Mouse (Mus musculus) midbrain, embryonic 16.5 days (tissue): ENCODE measurements around the gene Elavl4. TPM values are rescaled to one million over a fixed set of nuclear protein-coding genes. Genes with fewer than 3 reads are reported as not detected.

Experiments
- ATAC-seq: fragments of 200-750 bp; cut with Nextera tagmentation; 2 replicates; pipeline ENCODE4 v1.8.0; 2017; ENCODE audit warnings: moderate TSS enrichment
- H3K27ac ChIP-seq: fragments of 300-500 bp; sonication (generic); 2 replicates; pipeline ENCODE4 v1.5.1; 2014; ENCODE audit warnings: mild to moderate bottlenecking, low read length, mixed read lengths
- H3K27me3 ChIP-seq: fragments of 300-500 bp; sonication (generic); 2 replicates; pipeline ENCODE4 v1.6.1; 2014; ENCODE audit warnings: low read depth, low read length, mixed read lengths; ENCODE audit not compliant: control insufficient read depth, insufficient read depth
- H3K36me3 ChIP-seq: fragments of 300-500 bp; sonication (generic); 2 replicates; pipeline ENCODE4 v1.6.1; 2014; ENCODE audit warnings: mild to moderate bottlenecking, low read length, moderate library complexity, mixed read lengths; ENCODE audit not compliant: control insufficient read depth, insufficient read depth
- H3K4me1 ChIP-seq: fragments of 300-500 bp; sonication (generic); 2 replicates; pipeline ENCODE4 v1.6.1; 2014; ENCODE audit warnings: mild to moderate bottlenecking, low read length, mixed read lengths; ENCODE audit not compliant: control insufficient read depth, insufficient read depth
- H3K4me2 ChIP-seq: fragments of 300-500 bp; sonication (generic); 2 replicates; pipeline ENCODE4 v1.6.1; 2014; ENCODE audit warnings: mild to moderate bottlenecking, low read length, mixed read lengths
- H3K4me3 ChIP-seq: fragments of 300-500 bp; sonication (generic); 2 replicates; pipeline ENCODE4 v1.5.1; 2014; ENCODE audit warnings: low read depth, mild to moderate bottlenecking, low read length, moderate library complexity, mixed read lengths
- H3K9ac ChIP-seq: fragments of 300-500 bp; sonication (generic); 2 replicates; pipeline ENCODE4 v1.6.1; 2014; ENCODE audit warnings: low read depth, low read length, mixed read lengths
- H3K9me3 ChIP-seq: fragments of 300-500 bp; sonication (generic); replicated peaks from 2 replicates; pipeline ENCODE4 v1.6.1; 2014; ENCODE audit warnings: mild to moderate bottlenecking, low read length, mixed read lengths; ENCODE audit not compliant: control insufficient read depth, poor library complexity, severe bottlenecking
- WGBS: fragments of 180-500 bp; shearing (Covaris S2); extraction: QIAGEN DNeasy Blood & Tissue Kit; methylation state at CpG from one replicate; pipeline ENCODE4 v1.1.7; 2014; 5-methylcytosine and 5-hydroxymethylcytosine counted together
- polyA plus RNA-seq: library from polyadenylated mRNA; unstranded; fragments of >200 nt; fragmentation: Nextera tagmentation; extraction: Ambion mirVana; gene quantifications from 2 replicates; pipeline ENCODE4 v1.2.1, GENCODE M21; 2015

Gene Elavl4
- 346 and 352 TPM in 2 replicates for polyA plus RNA-seq

DNA sequence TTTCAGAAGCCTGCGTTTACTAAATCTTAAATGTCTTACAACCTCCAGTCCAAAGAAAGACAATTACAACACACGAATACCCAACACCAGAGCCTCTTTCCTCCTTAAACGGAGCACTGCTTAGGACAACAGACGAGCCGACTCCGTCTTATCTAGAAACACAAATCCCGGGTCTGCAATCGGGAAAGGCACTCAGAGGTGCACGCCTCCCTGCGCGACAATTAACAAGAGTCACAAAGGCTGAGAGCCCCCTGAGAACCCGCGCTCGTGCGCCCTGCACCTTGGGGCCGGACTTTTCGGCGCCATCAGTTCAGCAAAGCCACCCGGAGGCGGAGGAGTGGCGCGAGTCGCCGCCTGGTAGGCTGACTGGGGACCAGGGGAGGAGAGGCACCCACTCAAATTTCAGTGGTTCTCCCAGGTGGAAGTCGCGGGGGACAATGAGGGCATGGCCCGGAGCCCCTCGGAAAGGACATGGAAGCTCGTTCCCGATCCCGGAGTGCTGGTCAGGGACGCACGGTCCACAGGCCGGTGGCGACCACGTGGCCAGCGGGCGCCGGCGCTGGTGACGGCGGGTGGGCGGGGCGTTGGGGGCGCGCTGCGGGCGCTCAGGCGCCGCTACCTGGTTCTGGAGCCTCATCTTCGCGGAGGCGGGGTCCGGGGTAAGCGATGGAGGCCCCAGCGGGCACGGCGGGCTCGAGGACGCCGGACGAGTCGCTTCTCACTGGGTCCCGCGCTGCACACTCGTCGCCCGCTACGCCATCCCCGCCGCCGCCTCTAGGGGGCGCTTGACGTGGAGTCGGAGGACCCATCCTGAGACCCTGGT, at the start of gene Elavl4:
Elavl4 (minus strand) TSS at position 732 of the 823 bp plus-strand sequence.
- Histone ChIP-seq H3K4me1 (0 out of 2 replicates have a peak, but pooled peaks cover 2% of the 10 kb centered on the region), H3K4me3 (peak within 1 kb of the TSS; percentile 55), H3K36me3 (no peaks in the 10 kb centered on the region), H3K9me3 (no peaks in the 10 kb centered on the region), H3K27ac (peak within 1 kb of the TSS; percentile 84), H3K9ac (peak within 1 kb of the TSS; percentile 77), H3K27me3 (no peaks in the 10 kb centered on the region), H3K4me2 (peak within 1 kb of the TSS; percentile 61)
- WGBS, result under 1% methylated on average over 69 of the region's 75 CpGs
- ATAC-seq, result peak; percentile 97

DNA sequence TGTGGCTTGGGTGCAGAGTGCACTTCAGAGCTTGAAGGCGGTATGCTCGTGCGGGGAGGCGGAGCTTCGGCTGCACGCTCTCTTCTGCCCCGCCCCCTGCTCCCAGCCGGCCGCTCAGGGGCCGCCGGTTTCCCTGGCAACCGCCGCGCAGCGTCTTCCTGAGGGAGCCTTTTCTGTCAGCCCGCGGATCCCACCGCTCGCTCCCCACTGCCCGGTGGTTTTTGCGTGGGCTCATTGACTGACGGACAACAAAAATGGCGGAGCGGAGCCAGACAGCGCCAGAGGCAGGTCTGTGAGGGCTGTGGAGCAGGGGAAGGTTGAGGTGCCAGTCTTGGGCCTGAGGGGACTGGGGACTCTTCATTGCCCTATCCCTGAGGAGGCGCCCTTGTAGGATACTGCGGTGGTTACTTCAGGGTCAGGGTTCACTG, 45.9 kb upstream of the Elavl4 start, which contains the start of gene Agbl4:
Agbl4 (plus strand) TSS at position 44 of the 428 bp plus-strand sequence.
- no peaks in the 10 kb centered on the region for H3K9me3 ChIP-seq
- peak; percentile 99 for ATAC-seq
- H3K4me1 ChIP-seq, result peaks cover 5% of the 10 kb centered on the region; the same call in 1 of the 2 replicates
- H3K27ac ChIP-seq, result peak within 1 kb of the TSS; percentile 47
- no peaks in the 10 kb centered on the region for H3K27me3 ChIP-seq
- no peaks in the 10 kb centered on the region for H3K36me3 ChIP-seq
- under 1% methylated on average over 27 of the region's 27 CpGs for WGBS
- peak within 1 kb of the TSS; percentile 72 for H3K4me2 ChIP-seq
- peak within 1 kb of the TSS; percentile 70 for H3K9ac ChIP-seq
- H3K4me3 ChIP-seq, result peak within 1 kb of the TSS; percentile 67

DNA sequence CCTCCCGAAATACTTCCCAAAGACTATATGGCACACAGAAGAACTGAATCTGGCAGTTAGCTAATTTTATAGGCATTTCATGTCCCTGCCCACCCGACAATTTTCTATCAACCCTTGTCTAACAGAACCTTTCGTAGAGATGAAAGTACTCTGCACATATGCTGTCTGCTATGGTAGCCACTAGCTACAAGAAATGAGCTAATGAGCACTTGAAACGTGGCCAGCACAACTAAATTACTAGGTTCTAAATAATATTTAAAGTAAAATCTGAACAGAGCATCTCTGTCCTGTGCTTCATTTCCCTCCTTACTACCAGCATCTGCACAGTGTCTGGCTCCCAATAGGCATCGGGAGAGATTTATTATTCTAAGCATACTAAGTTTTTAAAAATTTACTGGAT, 44.5 kb upstream of the Elavl4 start:
- H3K4me1 ChIP-seq, result peaks cover 5% of the 10 kb centered on the region; the same call in 1 of the 2 replicates
- no peaks in the 10 kb centered on the region for H3K27me3 ChIP-seq
- no peaks in the 10 kb centered on the region for H3K9me3 ChIP-seq
- no peaks in the 10 kb centered on the region for H3K36me3 ChIP-seq
- no peak overlapping the region for H3K27ac ChIP-seq
- WGBS, result 70% methylated on average over 5 of the region's 5 CpGs
- ATAC-seq, result no peak
- H3K4me3 ChIP-seq, result no peak overlapping the region
- H3K9ac ChIP-seq, result no peak overlapping the region
- H3K4me2 ChIP-seq, result no peak overlapping the region

- Histone ChIP-seq H3K27ac (no peak overlapping the region), H3K4me1 (no peaks in the 10 kb centered on the region), H3K4me3 (no peak overlapping the region), H3K36me3 (no peaks in the 10 kb centered on the region), H3K27me3 (no peaks in the 10 kb centered on the region), H3K4me2 (no peak overlapping the region), H3K9ac (no peak overlapping the region), H3K9me3 (no peaks in the 10 kb centered on the region)
- 70% methylated on average over 2 of the region's 2 CpGs for WGBS
- ATAC-seq, result no peak
Measured at GRCm38 (mm10) chr4:110360568-110360967, 8.9 kb upstream of the Elavl4 start.

GRCm38 (mm10) chr4:110352001-110352369, 276 bp upstream of the Elavl4 start:
- WGBS, result 7% methylated on average over 5 of the region's 5 CpGs
- Histone ChIP-seq H3K27ac (peak overlapping the region; percentile 84), H3K9me3 (no peaks in the 10 kb centered on the region), H3K27me3 (no peaks in the 10 kb centered on the region), H3K9ac (peak overlapping the region; percentile 77), H3K4me2 (peak overlapping the region; percentile 61), H3K4me1 (0 out of 2 replicates have a peak, but pooled peaks cover 2% of the 10 kb centered on the region), H3K4me3 (peak overlapping the region; percentile 55), H3K36me3 (no peaks in the 10 kb centered on the region)
- peak; percentile 53 for ATAC-seq

DNA sequence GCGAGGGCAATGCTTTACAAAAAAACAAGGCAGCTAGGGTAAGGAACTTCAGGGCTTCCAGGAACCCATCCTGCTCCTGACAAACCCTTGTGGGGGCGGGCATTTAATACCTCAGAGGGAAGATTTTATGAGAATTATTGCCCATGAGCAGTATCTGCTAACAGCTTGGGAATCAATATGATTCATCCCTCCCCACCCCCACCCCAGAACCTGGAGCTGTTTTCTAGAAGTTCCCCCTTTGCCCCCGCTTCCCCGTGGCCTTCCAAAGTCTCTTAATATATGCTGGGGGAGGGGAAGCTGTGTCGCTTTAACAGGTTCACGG, 892 bp downstream of the Elavl4 start:
- H3K36me3 ChIP-seq, result no peaks in the 10 kb centered on the region
- 6% methylated on average over 6 of the region's 6 CpGs for WGBS
- H3K27ac ChIP-seq, result peak overlapping the region; percentile 84
- H3K4me2 ChIP-seq, result peak overlapping the region; percentile 61
- H3K27me3 ChIP-seq, result no peaks in the 10 kb centered on the region
- H3K4me3 ChIP-seq, result peak overlapping the region; percentile 55
- H3K9ac ChIP-seq, result peak overlapping the region; percentile 77
- no peaks in the 10 kb centered on the region for H3K9me3 ChIP-seq
- peak; percentile 39 for ATAC-seq
- 0 out of 2 replicates have a peak, but pooled peaks cover 2% of the 10 kb centered on the region for H3K4me1 ChIP-seq

- WGBS, result 45% methylated on average over 3 of the region's 3 CpGs
Measured at GRCm38 (mm10) chr4:110323912-110324311, 27.8 kb downstream of the Elavl4 start.

GRCm38 (mm10) chr4:110312126-110312525, 39.6 kb downstream of the Elavl4 start:
- no peak overlapping the region for H3K9ac ChIP-seq
- no peaks in the 10 kb centered on the region for H3K27me3 ChIP-seq
- WGBS, result 13% methylated on average over 1 of the region's 1 CpGs
- H3K27ac ChIP-seq, result no peak overlapping the region
- H3K4me2 ChIP-seq, result no peak overlapping the region
- H3K36me3 ChIP-seq, result no peaks in the 10 kb centered on the region
- H3K4me1 ChIP-seq, result no peaks in the 10 kb centered on the region
- no peaks in the 10 kb centered on the region for H3K9me3 ChIP-seq
- no peak for ATAC-seq
- H3K4me3 ChIP-seq, result no peak overlapping the region

More at GRCm38 (mm10) chr4:110323912-110324311, 27.8 kb downstream of the Elavl4 start:
- Histone ChIP-seq H3K27ac (no peak overlapping the region), H3K27me3 (no peaks in the 10 kb centered on the region), H3K4me3 (no peak overlapping the region), H3K4me2 (no peak overlapping the region), H3K9me3 (no peaks in the 10 kb centered on the region), H3K4me1 (no peaks in the 10 kb centered on the region), H3K36me3 (no peaks in the 10 kb centered on the region), H3K9ac (no peak overlapping the region)
- no peak for ATAC-seq

DNA sequence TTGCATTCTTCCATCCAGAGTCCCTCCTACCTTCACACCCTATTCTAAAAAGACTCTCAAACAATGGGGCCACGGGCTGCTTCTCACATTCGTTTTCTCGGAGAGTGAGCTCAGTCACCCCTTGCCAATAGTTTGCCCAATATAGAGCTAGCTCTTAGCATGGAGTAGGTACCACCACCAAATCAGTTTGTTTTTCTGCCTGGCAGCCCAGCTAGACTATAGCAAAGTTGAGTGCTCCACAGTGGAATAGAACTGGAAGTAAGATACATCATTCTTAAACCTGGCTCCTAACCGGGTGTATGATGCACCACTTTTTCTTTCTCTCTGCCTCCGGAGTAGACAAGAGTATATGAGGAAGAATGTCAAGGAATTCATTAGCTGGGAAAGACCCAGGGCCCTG, 44.7 kb downstream of the Elavl4 start:
- WGBS, result 61% methylated on average over 5 of the region's 5 CpGs
- Histone ChIP-seq H3K9me3 (no peaks in the 10 kb centered on the region), H3K4me2 (no peak overlapping the region), H3K4me1 (no peaks in the 10 kb centered on the region), H3K9ac (no peak overlapping the region), H3K4me3 (no peak overlapping the region), H3K27me3 (no peaks in the 10 kb centered on the region), H3K27ac (no peak overlapping the region), H3K36me3 (no peaks in the 10 kb centered on the region)
- no peak for ATAC-seq
